Mouse (Mus musculus) midbrain, postnatal 0 days (tissue): ENCODE results near the gene Tppp3. TPM values are rescaled to one million over a fixed set of nuclear protein-coding genes. Genes with fewer than 3 reads are reported as not detected.

Experiments
- ATAC-seq: fragments of 200-750 bp; cut with Nextera tagmentation; 2 replicates; pipeline ENCODE4 v1.8.0; 2017; ENCODE audit warnings: moderate number of reproducible peaks, mild to moderate bottlenecking, moderate TSS enrichment, moderate library complexity; ENCODE audit not compliant: low FRiP score
- DNase-seq: peaks from one replicate; pipeline ENCODE4 v3.0.0-alpha.2; 2015; ENCODE audit warnings: low spot score
- H3K27ac ChIP-seq: fragments of 300-500 bp; sonication (generic); 2 replicates; pipeline ENCODE4 v1.5.1; 2014; ENCODE audit warnings: low read depth, mild to moderate bottlenecking, low read length, mixed read lengths
- H3K27me3 ChIP-seq: fragments of 300-500 bp; sonication (generic); 2 replicates; pipeline ENCODE4 v1.6.1; 2014; ENCODE audit warnings: low read length, control low read depth, mixed read lengths; ENCODE audit not compliant: insufficient read depth
- H3K36me3 ChIP-seq: fragments of 300-500 bp; sonication (generic); 2 replicates; pipeline ENCODE4 v1.6.1; 2014; ENCODE audit warnings: low read length, control low read depth, mixed read lengths; ENCODE audit not compliant: insufficient read depth
- H3K4me1 ChIP-seq: fragments of 300-500 bp; sonication (generic); 2 replicates; pipeline ENCODE4 v1.6.1; 2014; ENCODE audit warnings: mild to moderate bottlenecking, control low read depth, antibody characterized with exemption, low read length, mixed read lengths; ENCODE audit not compliant: insufficient read depth
- H3K4me2 ChIP-seq: fragments of 300-500 bp; sonication (generic); 2 replicates; pipeline ENCODE4 v1.6.1; 2014; ENCODE audit warnings: low read depth, mild to moderate bottlenecking, low read length, mixed read lengths; ENCODE audit not compliant: poor library complexity, severe bottlenecking
- H3K4me3 ChIP-seq: fragments of 300-500 bp; sonication (generic); 2 replicates; pipeline ENCODE4 v1.5.1; 2014; ENCODE audit warnings: low read depth, mild to moderate bottlenecking, low read length, moderate library complexity
- H3K9ac ChIP-seq: fragments of 300-500 bp; sonication (generic); replicated peaks from 2 replicates; pipeline ENCODE4 v1.6.1; 2014; ENCODE audit warnings: mild to moderate bottlenecking, low read length, moderate library complexity, mixed read lengths; ENCODE audit not compliant: poor library complexity, severe bottlenecking
- H3K9me3 ChIP-seq: fragments of 300-500 bp; sonication (generic); 2 replicates; pipeline ENCODE4 v1.6.1; 2016; ENCODE audit warnings: low read length, control low read depth
- CTCF ChIP-seq: IDR thresholded peaks from 2 replicates; pipeline ENCODE4 v1.5.1; 2016; ENCODE audit warnings: antibody characterized with exemption, mild to moderate bottlenecking
- WGBS: fragments of 180-500 bp; shearing (Covaris S2); extraction: QIAGEN DNeasy Blood & Tissue Kit; methylation state at CpG from one replicate; pipeline ENCODE4 v1.1.7; 2014; 5-methylcytosine and 5-hydroxymethylcytosine counted together
- polyA plus RNA-seq: library from polyadenylated mRNA; unstranded; fragments of >200 nt; fragmentation: Nextera tagmentation; extraction: Ambion mirVana; gene quantifications from 2 replicates; pipeline ENCODE4 v1.2.1, GENCODE M21; 2015
- total RNA-seq: library from RNA; depleted of rRNA; stranded (reverse); fragments of >200 nt; gene quantifications from 2 replicates; pipeline ENCODE4 v1.2.3, GENCODE M21; 2014

The Tppp3 gene
- total and polyA plus RNA-seq, 2 experiments from 2014 or later = 82.8 to 159 TPM

GRCm38 (mm10) chr8:105494566-105494965 is 23.2 kb upstream of the Tppp3 start:
- DNase-seq = no peak
- Histone ChIP-seq H3K27me3 (no peaks in the 10 kb centered on the region), H3K4me2 (0 out of 2 replicates have a peak overlapping the region, but pooled peaks have one; percentile 12), H3K4me3 (no peak overlapping the region), H3K36me3 (no peaks in the 10 kb centered on the region), H3K4me1 (peaks cover 6% of the 10 kb centered on the region; the same call in 1 of the 2 replicates), H3K27ac (no peak overlapping the region), H3K9ac (no peak overlapping the region), H3K9me3 (no peaks in the 10 kb centered on the region)
- ATAC-seq = no peak
- no peak for TF ChIP-seq CTCF
- WGBS = 86% methylated on average over 3 of the region's 3 CpGs

GRCm38 (mm10) chr8:105493495-105493894 is 22.2 kb upstream of the Tppp3 start:
- no peak for TF ChIP-seq CTCF

GRCm38 (mm10) chr8:105489281-105489680 is 18.0 kb upstream of the Tppp3 start:
- ATAC-seq (no peak), DNase-seq (no peak)
- no peak for TF ChIP-seq CTCF
- Histone ChIP-seq H3K27ac (no peak overlapping the region), H3K4me3 (no peak overlapping the region), H3K36me3 (no peaks in the 10 kb centered on the region), H3K27me3 (no peaks in the 10 kb centered on the region), H3K4me1 (no peaks in the 10 kb centered on the region), H3K4me2 (no peak overlapping the region), H3K9me3 (no peaks in the 10 kb centered on the region), H3K9ac (no peak overlapping the region)
- 42% methylated on average over 1 of the region's 1 CpGs for WGBS

More at GRCm38 (mm10) chr8:105493495-105493894, 22.2 kb upstream of the Tppp3 start:
- H3K9me3 ChIP-seq = no peaks in the 10 kb centered on the region
- H3K4me1 ChIP-seq = peaks cover 6% of the 10 kb centered on the region; the same call in 1 of the 2 replicates
- no peak overlapping the region for H3K4me3 ChIP-seq
- H3K9ac ChIP-seq = no peak overlapping the region
- no peak overlapping the region for H3K4me2 ChIP-seq
- no peaks in the 10 kb centered on the region for H3K36me3 ChIP-seq
- no peaks in the 10 kb centered on the region for H3K27me3 ChIP-seq
- DNase-seq (no peak), ATAC-seq (no peak)
- H3K27ac ChIP-seq = no peak overlapping the region
- 71% methylated on average over 3 of the region's 3 CpGs for WGBS

GRCm38 (mm10) chr8:105488082-105488481 is 16.8 kb upstream of the Tppp3 start:
- WGBS = 82% methylated on average over 3 of the region's 3 CpGs
- H3K4me3 ChIP-seq = no peak overlapping the region

DNA sequence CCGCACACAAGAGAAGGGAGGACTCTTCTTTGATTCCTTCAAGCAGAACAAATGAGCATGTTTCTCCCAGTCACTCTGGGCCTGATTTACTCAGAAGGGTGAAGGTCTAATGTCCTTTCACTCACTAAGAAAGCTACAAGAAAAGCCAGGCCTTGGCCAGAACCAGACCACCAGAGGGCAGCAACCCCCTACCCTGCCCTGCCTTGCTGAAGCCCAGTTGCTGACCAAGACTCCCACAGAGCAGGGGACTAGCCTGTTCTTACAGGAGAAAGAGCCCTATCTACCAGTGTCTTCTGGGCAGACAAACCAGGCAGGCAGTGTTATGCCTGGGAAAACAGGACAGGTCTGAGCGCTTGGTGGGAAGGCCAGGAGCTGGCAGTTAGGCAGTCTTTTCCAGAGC is 13.1 kb upstream of the Tppp3 start:
- Histone ChIP-seq H3K4me3 (no peak overlapping the region), H3K27ac (no peak overlapping the region), H3K27me3 (no peaks in the 10 kb centered on the region), H3K9me3 (no peaks in the 10 kb centered on the region), H3K4me2 (no peak overlapping the region), H3K4me1 (no peaks in the 10 kb centered on the region), H3K9ac (no peak overlapping the region), H3K36me3 (peaks cover 6% of the 10 kb centered on the region; the same call in 1 of the 2 replicates)
- peak; percentile 72 for TF ChIP-seq CTCF
- DNase-seq (peak; percentile 67), ATAC-seq (0 out of 2 replicates have a peak, but pooled peaks have one; percentile 27)
- WGBS = 20% methylated on average over 2 of the region's 2 CpGs

More at GRCm38 (mm10) chr8:105488082-105488481, 16.8 kb upstream of the Tppp3 start:
- DNase-seq (no peak), ATAC-seq (no peak)
- no peak for TF ChIP-seq CTCF
- Histone ChIP-seq H3K4me2 (no peak overlapping the region), H3K36me3 (no peaks in the 10 kb centered on the region), H3K27ac (no peak overlapping the region), H3K27me3 (no peaks in the 10 kb centered on the region), H3K9ac (no peak overlapping the region), H3K4me1 (no peaks in the 10 kb centered on the region), H3K9me3 (no peaks in the 10 kb centered on the region)

- H3K36me3 ChIP-seq = peaks cover 8% of the 10 kb centered on the region; the same call in 1 of the 2 replicates
- H3K4me2 ChIP-seq = no peak overlapping the region
- WGBS = 16% methylated on average over 3 of the region's 3 CpGs
- no peaks in the 10 kb centered on the region for H3K9me3 ChIP-seq
- H3K4me1 ChIP-seq = no peaks in the 10 kb centered on the region
- H3K4me3 ChIP-seq = no peak overlapping the region
- H3K27ac ChIP-seq = no peak overlapping the region
- no peak for TF ChIP-seq CTCF
- ATAC-seq = no peak
- no peak for DNase-seq
- H3K27me3 ChIP-seq = no peaks in the 10 kb centered on the region
- no peak overlapping the region for H3K9ac ChIP-seq
Observed at GRCm38 (mm10) chr8:105484030-105484368, 12.7 kb upstream of the Tppp3 start.
